Mouse (Mus musculus) gastrocnemius, adult 8-10 months (tissue): ENCODE data around the gene Map3k13. TPM values are rescaled to one million over a fixed set of nuclear protein-coding genes. Genes with fewer than 3 reads are reported as not detected.
A peak's percentile ranks its signal among the peaks of the same experiment; 100 is the strongest.
"Not testable (repeated sequence)": the region's sequence is repeated elsewhere in the genome, so short reads cannot be mapped to it uniquely, and the experiment has no call there.

Experiments
- DNase-seq, 2 experiments: peaks; one replicate each; pipeline ENCODE4 v3.0.0; 2022; ENCODE audit warnings: low spot score in 2 of 2
- total RNA-seq, 4 experiments: library from RNA; stranded (reverse); gene quantifications; 2 replicates each; pipeline ENCODE4 v1.2.4; 2022

Gene Map3k13
- total RNA-seq: under 1 TPM; 0.56 to 0.75 (median 0.61) TPM

- DNase-seq: peak; percentile 86 to 91
Observed at GRCm38 (mm10) chr16:21793875-21794696, at the start of gene Map3k13. Gene Map3k13, plus strand, starts transcription at chr16:21794346.

GRCm38 (mm10) chr16:21758447-21758846, 35.7 kb upstream of the Map3k13 start:
- no peak for DNase-seq

- DNase-seq: no peak
Observed at GRCm38 (mm10) chr16:21768255-21768654, 25.9 kb upstream of the Map3k13 start.

GRCm38 (mm10) chr16:21769667-21770066, 24.5 kb upstream of the Map3k13 start:
- DNase-seq: no peak

GRCm38 (mm10) chr16:21774725-21775124, 19.4 kb upstream of the Map3k13 start:
- no peak for DNase-seq

- DNase-seq: no peak
Observed at GRCm38 (mm10) chr16:21778293-21778866, 15.8 kb upstream of the Map3k13 start.

- DNase-seq: no peak
Observed at GRCm38 (mm10) chr16:21779149-21779548, 15.0 kb upstream of the Map3k13 start.

GRCm38 (mm10) chr16:21781277-21781676, 12.9 kb upstream of the Map3k13 start:
- DNase-seq: no peak

- DNase-seq: no peak
Observed at GRCm38 (mm10) chr16:21781895-21782294, 12.3 kb upstream of the Map3k13 start.

- no peak for DNase-seq
Observed at GRCm38 (mm10) chr16:21782807-21783206, 11.3 kb upstream of the Map3k13 start.

GRCm38 (mm10) chr16:21785000-21785399, 9.1 kb upstream of the Map3k13 start:
- DNase-seq: no peak

- DNase-seq: no peak
Observed at GRCm38 (mm10) chr16:21786317-21786716, 7.8 kb upstream of the Map3k13 start.

- DNase-seq: peak; percentile 66 to 79
Observed at GRCm38 (mm10) chr16:21787516-21788353, 6.4 kb upstream of the Map3k13 start, which contains the start of gene Ehhadh. Gene Ehhadh, minus strand, starts transcription at chr16:21787807.

- no peak for DNase-seq
Observed at GRCm38 (mm10) chr16:21788581-21788980, 5.6 kb upstream of the Map3k13 start.

GRCm38 (mm10) chr16:21789180-21789579, 5.0 kb upstream of the Map3k13 start:
- no peak for DNase-seq

GRCm38 (mm10) chr16:21790469-21790868, 3.7 kb upstream of the Map3k13 start:
- no peak for DNase-seq

GRCm38 (mm10) chr16:21791779-21792178, 2.4 kb upstream of the Map3k13 start:
- DNase-seq: no peak

- DNase-seq: not testable (repeated sequence)
Observed at GRCm38 (mm10) chr16:21793080-21793810, 901 bp upstream of the Map3k13 start.

- no peak for DNase-seq
Observed at GRCm38 (mm10) chr16:21794697-21795045, 525 bp downstream of the Map3k13 start.

GRCm38 (mm10) chr16:21795071-21795470, 925 bp downstream of the Map3k13 start:
- DNase-seq: no peak

- DNase-seq: no peak
Observed at GRCm38 (mm10) chr16:21804258-21804657, 10.1 kb downstream of the Map3k13 start.
